Mouse (Mus musculus) cerebellum, adult 9-10 months (tissue): Measurements from ENCODE around the gene Adal.
"Not testable (repeated sequence)": the region's sequence is repeated elsewhere in the genome, so short reads cannot be mapped to it uniquely, and the experiment has no call there.

Experiments used
- DNase-seq: peaks from one replicate; pipeline ENCODE4 v3.0.0; 2022

The Adal gene

GRCm38 (mm10) chr2:121140018-121140882, at the start of gene Adal, which contains the start of gene Lcmt2:
Gene Adal (plus strand): TSS chr2:121140428.
Gene Lcmt2 (minus strand): TSS chr2:121140653.
- DNase-seq: peak; percentile 94

DNA sequence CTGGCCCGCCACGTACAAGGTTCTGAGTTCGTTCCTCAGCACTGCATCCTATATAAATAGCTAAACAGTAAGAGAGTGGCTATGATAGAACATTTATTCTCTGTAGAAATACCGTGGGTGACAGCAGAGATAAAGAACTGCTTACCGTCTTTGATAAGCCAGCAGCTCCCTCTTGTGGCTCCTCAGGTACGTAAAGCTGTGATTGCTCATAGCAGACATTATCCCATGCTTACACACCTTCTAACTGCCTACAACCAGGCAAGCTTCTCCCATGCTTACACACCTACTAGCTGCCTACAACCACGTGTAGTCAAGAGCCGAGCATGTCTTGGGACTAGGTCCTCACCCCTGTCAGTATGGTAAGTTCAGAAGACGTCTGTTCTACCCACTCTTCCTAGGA, 38.2 kb upstream of the Adal start:
- DNase-seq: peak; percentile 86

- no peak for DNase-seq
Measured at GRCm38 (mm10) chr2:121105940-121106339, 34.3 kb upstream of the Adal start.

DNA sequence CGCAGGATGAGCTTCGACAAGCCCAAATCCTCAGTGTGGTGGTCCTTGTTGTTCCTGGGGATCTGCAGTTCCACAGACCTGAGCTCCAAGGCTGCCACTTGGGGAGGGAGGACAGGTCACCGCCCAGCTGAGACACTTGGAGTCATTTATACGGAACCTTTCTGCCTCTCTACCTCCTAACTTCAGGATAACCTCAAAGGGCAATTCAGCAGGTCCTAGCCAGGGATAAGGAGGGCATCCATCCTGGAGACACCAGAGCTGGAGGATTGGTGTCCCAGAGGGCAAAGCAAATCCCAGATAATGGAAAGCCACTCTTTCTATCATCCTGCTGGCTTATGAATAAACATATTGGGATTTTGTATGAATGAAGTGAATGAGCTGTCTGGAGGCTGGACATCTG, 30.5 kb upstream of the Adal start, which contains the start of gene Tgm7:
Tgm7 (minus strand) TSS at position 101 of the 400 bp plus-strand sequence.
- DNase-seq: no peak

DNA sequence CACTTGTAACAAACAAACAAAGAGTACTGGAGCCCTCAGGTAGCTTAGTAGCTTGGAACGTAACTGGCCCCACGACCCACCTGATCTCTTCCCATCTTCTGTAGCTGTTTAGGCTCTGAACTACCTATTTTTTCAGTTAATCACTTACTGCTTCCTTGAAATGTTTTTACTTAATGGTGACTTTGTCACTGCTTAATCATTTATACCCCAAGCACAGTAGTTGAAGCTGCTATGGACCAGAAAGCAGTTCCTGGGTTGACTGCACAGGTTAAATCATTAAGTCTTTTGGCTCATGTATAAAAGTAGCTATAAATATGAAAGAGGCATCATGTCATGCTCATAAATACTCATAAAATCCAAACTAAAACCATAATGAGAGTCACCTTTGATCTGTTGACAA, 24.8 kb upstream of the Adal start:
- DNase-seq: no peak

DNA sequence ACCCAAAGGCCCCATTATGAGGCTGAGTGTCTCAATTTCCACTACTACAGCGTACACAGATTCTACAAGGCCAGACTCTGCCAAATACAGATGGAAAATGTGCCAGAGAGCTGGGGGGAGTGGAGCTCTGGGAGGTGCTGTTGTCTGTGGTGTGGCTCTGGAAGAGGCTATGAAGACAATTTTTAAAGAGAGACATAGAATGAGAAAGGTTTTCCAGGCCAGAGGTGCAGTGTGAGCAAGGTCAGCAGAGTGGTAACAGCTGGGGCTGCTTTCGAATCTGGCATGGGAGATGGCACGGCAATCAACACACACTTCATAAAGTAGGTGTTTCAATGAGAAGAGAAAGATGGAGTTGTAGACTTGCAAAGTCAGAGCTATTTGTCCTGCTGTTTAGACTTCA, 21.0 kb upstream of the Adal start:
- no peak for DNase-seq

GRCm38 (mm10) chr2:121126302-121126701, 13.9 kb upstream of the Adal start:
- not testable (repeated sequence) for DNase-seq

GRCm38 (mm10) chr2:121127536-121127935, 12.7 kb upstream of the Adal start:
- DNase-seq: no peak

GRCm38 (mm10) chr2:121128865-121129620, 11.2 kb upstream of the Adal start:
- DNase-seq: no peak

GRCm38 (mm10) chr2:121132822-121133221, 7.4 kb upstream of the Adal start:
- DNase-seq: no peak

DNA sequence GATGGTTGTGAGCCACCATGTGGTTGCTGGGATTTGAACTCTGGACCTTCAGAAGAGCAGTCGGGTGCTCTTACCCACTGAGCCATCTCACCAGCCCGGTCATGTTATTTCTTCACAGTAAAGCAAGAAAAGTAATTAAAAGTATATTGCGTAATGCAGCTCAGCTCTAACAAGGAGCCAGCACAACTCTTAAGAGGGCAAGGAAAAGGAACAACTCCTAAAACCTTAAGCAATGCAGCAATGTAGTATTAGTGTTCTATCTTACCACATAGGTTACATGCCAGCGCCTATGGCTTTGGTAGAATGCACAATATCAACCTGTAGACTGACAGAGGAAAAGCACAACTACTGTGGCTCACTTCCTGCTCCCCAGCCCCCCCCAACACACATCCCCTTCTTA, 2.9 kb upstream of the Adal start:
- no peak for DNase-seq

GRCm38 (mm10) chr2:121139266-121140017, 786 bp upstream of the Adal start:
- peak; percentile 74 for DNase-seq

- peak; percentile 46 for DNase-seq
Measured at GRCm38 (mm10) chr2:121141216-121142035, 1.2 kb downstream of the Adal start.

DNA sequence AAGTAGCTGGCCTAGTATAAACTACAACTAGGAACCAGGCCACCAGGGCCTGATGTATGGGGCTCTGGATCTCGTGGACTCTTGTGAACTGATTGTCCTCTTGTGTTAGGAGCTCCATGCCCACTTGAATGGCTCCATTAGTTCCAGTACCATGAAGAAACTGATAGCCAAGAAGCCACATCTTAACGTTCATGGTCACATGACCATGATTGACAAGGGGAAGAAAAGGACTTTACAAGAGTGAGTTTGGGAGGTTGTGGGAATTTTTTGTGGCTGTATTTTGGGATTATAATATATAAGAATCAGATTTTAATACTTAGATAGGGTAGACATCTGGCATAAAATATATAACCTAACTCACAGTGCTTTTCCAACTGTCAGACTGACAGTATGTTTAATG, 2.2 kb downstream of the Adal start:
- peak; percentile 21 for DNase-seq

GRCm38 (mm10) chr2:121149679-121150078, 9.5 kb downstream of the Adal start:
- DNase-seq: no peak

DNA sequence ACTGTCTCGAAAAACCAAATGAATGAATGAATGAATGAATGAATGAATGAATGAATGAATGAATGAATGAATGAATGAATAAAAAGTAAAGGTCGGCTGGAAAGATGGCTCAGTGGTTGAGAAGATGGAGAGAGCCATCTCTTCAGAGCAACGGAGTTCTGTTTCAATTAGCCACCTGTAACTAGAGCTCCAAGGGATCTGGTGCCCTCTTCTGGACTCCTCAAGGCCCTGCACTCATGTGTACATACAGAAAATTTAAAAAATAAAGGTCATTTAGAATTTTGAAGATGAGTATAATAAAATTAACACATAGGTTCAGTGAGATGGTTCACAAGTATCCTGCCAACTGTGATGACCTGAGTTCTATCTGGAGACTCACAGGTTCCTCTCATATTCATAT, 12.9 kb downstream of the Adal start:
- DNase-seq: no peak

DNA sequence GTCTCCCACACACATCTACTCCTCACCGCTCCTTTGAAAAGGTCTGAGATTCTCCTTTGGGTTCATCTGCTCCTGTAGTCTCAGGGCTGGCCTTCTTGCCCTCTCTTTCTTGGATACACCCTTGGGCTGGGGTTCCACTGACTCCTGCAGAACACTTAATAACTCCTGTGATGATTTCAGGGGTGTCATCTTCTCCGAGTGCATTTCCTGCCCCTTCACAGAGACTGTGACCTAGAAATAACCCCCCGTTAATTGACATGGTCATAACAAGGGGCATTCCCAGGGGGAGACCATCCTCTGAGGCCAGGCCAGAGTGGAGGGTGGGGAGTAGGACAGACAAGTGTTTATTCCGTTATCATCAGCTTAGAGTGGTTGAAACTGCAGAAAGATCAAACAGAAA, 28.9 kb downstream of the Adal start:
- DNase-seq: no peak

DNA sequence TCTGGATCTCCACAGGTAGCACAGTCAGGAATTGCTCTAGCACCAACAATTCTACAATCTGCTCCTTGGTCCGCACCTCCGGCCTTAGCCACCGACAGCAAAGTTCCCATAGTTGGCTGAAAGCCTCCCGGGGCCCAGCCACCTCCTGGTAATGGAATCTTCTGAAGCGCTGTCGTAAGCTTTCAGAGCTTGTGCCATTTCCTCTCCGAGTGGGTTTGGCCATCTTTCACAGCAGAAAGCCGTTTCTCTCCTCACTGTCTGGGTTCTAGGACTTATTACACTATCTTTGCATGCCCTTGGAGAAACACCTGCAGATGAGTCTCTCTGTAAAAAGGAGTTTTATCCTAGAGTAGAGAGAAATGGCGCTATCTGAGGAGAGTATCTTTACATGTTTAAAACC, 29.7 kb downstream of the Adal start:
- peak; percentile 42 for DNase-seq

DNA sequence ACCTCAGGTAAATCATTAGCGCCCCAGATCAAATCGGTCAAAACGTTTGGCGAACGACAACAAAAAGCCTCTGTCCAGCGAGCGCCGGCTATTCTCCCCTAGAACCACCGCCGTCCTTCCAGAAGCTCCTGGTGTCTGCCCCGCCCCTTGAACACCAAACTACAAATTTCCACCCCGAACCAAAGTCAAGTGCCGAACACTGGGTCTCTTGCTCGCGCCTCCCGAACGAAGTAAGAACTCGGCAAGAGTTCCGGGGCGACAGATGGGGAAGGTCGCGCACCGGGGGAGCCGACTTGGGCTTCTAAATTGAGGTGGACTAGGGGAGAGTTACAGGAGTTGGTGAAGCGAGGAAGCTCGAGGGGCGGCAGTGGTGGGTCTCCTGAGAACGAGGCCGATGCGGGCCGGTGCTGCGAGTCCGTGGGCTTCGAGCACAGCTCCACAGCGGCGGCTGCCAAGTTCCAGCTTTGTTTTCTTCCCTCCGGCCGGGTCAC, 30.3 kb downstream of the Adal start, which contains the start of gene Tubgcp4:
Tubgcp4 (plus strand) TSS at position 174 of the 491 bp plus-strand sequence.
- no peak for DNase-seq

- DNase-seq: peak; percentile 82
Measured at GRCm38 (mm10) chr2:121170980-121171742, 30.9 kb downstream of the Adal start, which contains the start of gene Zscan29. Gene Zscan29 (minus strand): TSS chr2:121171125.
